Mouse (Mus musculus) hindbrain, embryonic 16.5 days (tissue): ENCODE data around the gene Rubcnl. TPM values are rescaled to one million over a fixed set of nuclear protein-coding genes. Genes with fewer than 3 reads are reported as not detected.

Experiments used
- ATAC-seq: fragments of 200-750 bp; cut with Nextera tagmentation; 2 replicates; pipeline ENCODE4 v1.8.0; 2017; ENCODE audit warnings: moderate TSS enrichment, moderate library complexity
- H3K27ac ChIP-seq: fragments of 300-500 bp; sonication (generic); 2 replicates; pipeline ENCODE4 v1.5.1; 2014; ENCODE audit warnings: low read depth, mild to moderate bottlenecking, control low read depth, low read length, moderate library complexity
- H3K27me3 ChIP-seq: fragments of 300-500 bp; sonication (generic); replicated peaks from 2 replicates; pipeline ENCODE4 v1.6.1; 2014; ENCODE audit warnings: low read length; ENCODE audit not compliant: control insufficient read depth, insufficient read depth
- H3K36me3 ChIP-seq: fragments of 300-500 bp; sonication (generic); 2 replicates; pipeline ENCODE4 v1.6.1; 2014; ENCODE audit warnings: mild to moderate bottlenecking, low read length, moderate library complexity, mixed read lengths; ENCODE audit not compliant: control insufficient read depth, insufficient read depth
- H3K4me1 ChIP-seq: fragments of 300-500 bp; sonication (generic); 2 replicates; pipeline ENCODE4 v1.6.1; 2014; ENCODE audit warnings: low read depth, low read length; ENCODE audit not compliant: control insufficient read depth, insufficient read depth
- H3K4me2 ChIP-seq: fragments of 300-500 bp; sonication (generic); 2 replicates; pipeline ENCODE4 v1.6.1; 2014; ENCODE audit warnings: mild to moderate bottlenecking, low read length, control low read depth, moderate library complexity
- H3K4me3 ChIP-seq: fragments of 300-500 bp; sonication (generic); 2 replicates; pipeline ENCODE4 v1.5.1; 2014; ENCODE audit warnings: mild to moderate bottlenecking, low read length, control low read depth, moderate library complexity
- H3K9ac ChIP-seq: fragments of 300-500 bp; sonication (generic); 2 replicates; pipeline ENCODE4 v1.6.1; 2014; ENCODE audit warnings: low read depth, mild to moderate bottlenecking, control low read depth, low read length, moderate library complexity
- H3K9me3 ChIP-seq: fragments of 300-500 bp; sonication (generic); 2 replicates; pipeline ENCODE4 v1.6.1; 2014; ENCODE audit warnings: mild to moderate bottlenecking, low read length, moderate library complexity; ENCODE audit not compliant: control insufficient read depth
- WGBS: fragments of 180-500 bp; shearing (Covaris S2); extraction: QIAGEN DNeasy Blood & Tissue Kit; methylation state at CpG from one replicate; pipeline ENCODE4 v1.1.7; 2014; 5-methylcytosine and 5-hydroxymethylcytosine counted together
- polyA plus RNA-seq: library from polyadenylated mRNA; unstranded; fragments of >200 nt; fragmentation: Nextera tagmentation; extraction: Ambion mirVana; gene quantifications from 2 replicates; pipeline ENCODE4 v1.2.1, GENCODE M21; 2015

The Rubcnl gene
- polyA plus RNA-seq, 1 experiment from 2014 or later: 0.29 TPM

- 89% methylated on average over 8 of the region's 8 CpGs for WGBS
- Histone ChIP-seq H3K9ac (no peak overlapping the region), H3K4me1 (no peaks in the 10 kb centered on the region), H3K4me3 (no peak overlapping the region), H3K4me2 (no peak overlapping the region), H3K27ac (no peak overlapping the region), H3K9me3 (no peaks in the 10 kb centered on the region), H3K36me3 (no peaks in the 10 kb centered on the region), H3K27me3 (no peaks in the 10 kb centered on the region)
- no peak for ATAC-seq
Observed at GRCm38 (mm10) chr14:75024793-75025710, 9.2 kb downstream of the Rubcnl start.

GRCm38 (mm10) chr14:75030764-75031163, 14.9 kb downstream of the Rubcnl start:
- H3K4me3 ChIP-seq: no peak overlapping the region
- no peak overlapping the region for H3K27ac ChIP-seq
- no peaks in the 10 kb centered on the region for H3K9me3 ChIP-seq
- 79% methylated on average over 7 of the region's 7 CpGs for WGBS
- no peaks in the 10 kb centered on the region for H3K27me3 ChIP-seq
- H3K9ac ChIP-seq: no peak overlapping the region
- H3K4me1 ChIP-seq: no peaks in the 10 kb centered on the region
- no peaks in the 10 kb centered on the region for H3K36me3 ChIP-seq
- H3K4me2 ChIP-seq: no peak overlapping the region
- ATAC-seq: no peak

GRCm38 (mm10) chr14:75031999-75032575, 16.3 kb downstream of the Rubcnl start:
- no peak overlapping the region for H3K4me3 ChIP-seq
- 84% methylated on average over 9 of the region's 9 CpGs for WGBS
- no peak overlapping the region for H3K27ac ChIP-seq
- H3K27me3 ChIP-seq: no peaks in the 10 kb centered on the region
- no peaks in the 10 kb centered on the region for H3K36me3 ChIP-seq
- H3K9ac ChIP-seq: no peak overlapping the region
- H3K9me3 ChIP-seq: no peaks in the 10 kb centered on the region
- H3K4me2 ChIP-seq: no peak overlapping the region
- H3K4me1 ChIP-seq: no peaks in the 10 kb centered on the region
- ATAC-seq: no peak

- ATAC-seq: no peak
- no peak overlapping the region for H3K4me3 ChIP-seq
- H3K36me3 ChIP-seq: no peaks in the 10 kb centered on the region
- no peaks in the 10 kb centered on the region for H3K4me1 ChIP-seq
- 68% methylated on average over 4 of the region's 4 CpGs for WGBS
- no peak overlapping the region for H3K4me2 ChIP-seq
- no peaks in the 10 kb centered on the region for H3K9me3 ChIP-seq
- no peak overlapping the region for H3K9ac ChIP-seq
- H3K27ac ChIP-seq: no peak overlapping the region
- H3K27me3 ChIP-seq: no peaks in the 10 kb centered on the region
Observed at GRCm38 (mm10) chr14:75032742-75033141, 16.9 kb downstream of the Rubcnl start.

GRCm38 (mm10) chr14:75034240-75034639, 18.4 kb downstream of the Rubcnl start:
- no peak for ATAC-seq
- WGBS: 80% methylated on average over 3 of the region's 3 CpGs
- H3K4me2 ChIP-seq: no peak overlapping the region

GRCm38 (mm10) chr14:75035431-75035830, 19.6 kb downstream of the Rubcnl start:
- Histone ChIP-seq H3K27me3 (no peaks in the 10 kb centered on the region), H3K4me1 (no peaks in the 10 kb centered on the region), H3K9me3 (no peaks in the 10 kb centered on the region), H3K36me3 (no peaks in the 10 kb centered on the region), H3K9ac (no peak overlapping the region), H3K4me2 (no peak overlapping the region), H3K27ac (no peak overlapping the region), H3K4me3 (no peak overlapping the region)
- ATAC-seq: no peak
- WGBS: 67% methylated on average over 11 of the region's 11 CpGs

More at GRCm38 (mm10) chr14:75034240-75034639, 18.4 kb downstream of the Rubcnl start:
- H3K27ac ChIP-seq: no peak overlapping the region
- no peaks in the 10 kb centered on the region for H3K27me3 ChIP-seq
- H3K36me3 ChIP-seq: no peaks in the 10 kb centered on the region
- H3K4me3 ChIP-seq: no peak overlapping the region
- no peaks in the 10 kb centered on the region for H3K9me3 ChIP-seq
- H3K9ac ChIP-seq: no peak overlapping the region
- no peaks in the 10 kb centered on the region for H3K4me1 ChIP-seq

- ATAC-seq: no peak
Observed at GRCm38 (mm10) chr14:75045184-75045583, 29.4 kb downstream of the Rubcnl start.

GRCm38 (mm10) chr14:75052451-75052850, 36.6 kb downstream of the Rubcnl start:
- Histone ChIP-seq H3K27ac (no peak overlapping the region), H3K9me3 (no peaks in the 10 kb centered on the region), H3K4me3 (no peak overlapping the region), H3K9ac (no peak overlapping the region), H3K27me3 (no peaks in the 10 kb centered on the region), H3K4me2 (no peak overlapping the region), H3K36me3 (no peaks in the 10 kb centered on the region), H3K4me1 (no peaks in the 10 kb centered on the region)
- no peak for ATAC-seq
- 63% methylated on average over 8 of the region's 8 CpGs for WGBS

More at GRCm38 (mm10) chr14:75045184-75045583, 29.4 kb downstream of the Rubcnl start:
- H3K4me2 ChIP-seq: no peak overlapping the region
- no peak overlapping the region for H3K27ac ChIP-seq
- WGBS: 79% methylated on average over 7 of the region's 7 CpGs
- H3K4me3 ChIP-seq: no peak overlapping the region
- no peaks in the 10 kb centered on the region for H3K9me3 ChIP-seq
- no peaks in the 10 kb centered on the region for H3K27me3 ChIP-seq
- no peak overlapping the region for H3K9ac ChIP-seq
- no peaks in the 10 kb centered on the region for H3K36me3 ChIP-seq
- H3K4me1 ChIP-seq: no peaks in the 10 kb centered on the region
